Mouse (Mus musculus) CH12.LX (cell line): ENCODE results near the gene Sgip1. TPM values are rescaled to one million over a fixed set of nuclear protein-coding genes. Genes with fewer than 3 reads are reported as not detected.

Experiments
- DNase-seq: peaks from one replicate; pipeline ENCODE4 v3.0.0-alpha.2; 2013; ENCODE audit errors: extremely low read depth
- H3K27ac ChIP-seq: 2 replicates; pipeline ENCODE4 v1.5.1; 2012; ENCODE audit warnings: low read depth, mild to moderate bottlenecking, control low read depth, moderate library complexity; ENCODE audit not compliant: insufficient read depth
- H3K27me3 ChIP-seq: replicated peaks from 2 replicates; pipeline ENCODE3; 2012; ENCODE audit warnings: inconsistent platforms
- H3K36me3 ChIP-seq, 2 experiments: replicated peaks in 1 of 2; 2 replicates each; pipeline versions ENCODE3 to v1.6.1; 2012; ENCODE audit warnings: inconsistent platforms in 1 of 2, low read length in 1 of 2, mild to moderate bottlenecking in 1 of 2, mixed read lengths in 1 of 2, moderate library complexity in 1 of 2; ENCODE audit not compliant: control insufficient read depth in 1 of 2, insufficient read depth in 1 of 2
- H3K4me1 ChIP-seq, 2 experiments: 2 replicates each; pipeline ENCODE4 v1.6.1; 2012; ENCODE audit warnings: inconsistent platforms in 1 of 2, moderate library complexity in 1 of 2; ENCODE audit not compliant: insufficient read depth in 2 of 2, control insufficient read depth in 1 of 2
- H3K4me2 ChIP-seq: 2 replicates; pipeline ENCODE4 v1.6.1; 2012; ENCODE audit warnings: low read depth, mild to moderate bottlenecking, control low read depth; ENCODE audit not compliant: poor library complexity, insufficient read depth, severe bottlenecking
- H3K4me3 ChIP-seq, 3 experiments: fragments of 150-350 bp in 1 of 3; sonication (generic) in 1 of 3; replicated peaks in 1 of 3; 2 replicates each; pipeline versions ENCODE3 to v1.5.1; 2011 to 2012; ENCODE audit warnings: low read depth in 2 of 3, low read length in 2 of 3, mild to moderate bottlenecking in 2 of 3, moderate library complexity in 2 of 3, control low read depth in 1 of 3, improper control_type of control experiment in 1 of 3, inconsistent platforms in 1 of 3, mixed read lengths in 1 of 3; ENCODE audit not compliant: poor library complexity in 1 of 3
- H3K79me2 ChIP-seq: replicated peaks from 2 replicates; pipeline ENCODE4 v1.6.1; 2012; ENCODE audit warnings: mild to moderate bottlenecking, moderate library complexity; ENCODE audit not compliant: control insufficient read depth, poor library complexity, insufficient read depth, severe bottlenecking; ENCODE audit errors: extremely low read depth
- H3K9ac ChIP-seq: 2 replicates; pipeline ENCODE4 v1.6.1; 2012; ENCODE audit warnings: low read depth, mild to moderate bottlenecking, control low read depth, moderate library complexity; ENCODE audit not compliant: insufficient read depth
- H3K9me3 ChIP-seq: replicated peaks from 2 replicates; pipeline ENCODE3; 2012; ENCODE audit warnings: low read length, inconsistent platforms, mixed read lengths
- BHLHE40 ChIP-seq: IDR thresholded peaks from 2 replicates; pipeline ENCODE4 v1.6.1; 2011; ENCODE audit warnings: mild to moderate bottlenecking, low read depth, low read length, improper control_type of control experiment
- CHD1 ChIP-seq: IDR thresholded peaks from 2 replicates; pipeline ENCODE4 v1.6.1; 2012; ENCODE audit warnings: low read depth, low read length, improper control_type of control experiment, inconsistent platforms
- CHD2 ChIP-seq: IDR thresholded peaks from 2 replicates; pipeline ENCODE4 v1.6.1; 2011; ENCODE audit warnings: low read length, improper control_type of control experiment
- CTCF ChIP-seq, 2 experiments: IDR thresholded peaks in 1 of 2; conservative IDR thresholded peaks in 1 of 2; 2 replicates each; pipeline ENCODE4 v1.5.1; 2011 to 2012; ENCODE audit warnings: low read depth in 2 of 2, low read length in 2 of 2, improper control_type of control experiment in 1 of 2, inconsistent platforms in 1 of 2, mild to moderate bottlenecking in 1 of 2, moderate library complexity in 1 of 2
- E2F4 ChIP-seq: IDR thresholded peaks from 2 replicates; pipeline ENCODE4 v1.6.1; 2011; ENCODE audit warnings: low read depth, low read length, improper control_type of control experiment; ENCODE audit not compliant: insufficient replicate concordance
- ELF1 ChIP-seq: IDR thresholded peaks from 2 replicates; pipeline ENCODE4 v1.6.1; 2014; ENCODE audit warnings: low read depth, mild to moderate bottlenecking, inconsistent platforms, low read length, improper control_type of control experiment
- ETS1 ChIP-seq: conservative IDR thresholded peaks from 2 replicates; pipeline ENCODE4 v1.6.1; 2012; ENCODE audit warnings: low read depth, mild to moderate bottlenecking, inconsistent platforms, low read length, improper control_type of control experiment, moderate library complexity
- HCFC1 ChIP-seq: IDR thresholded peaks from 2 replicates; pipeline ENCODE4 v1.6.1; 2012; ENCODE audit warnings: low read depth, mild to moderate bottlenecking, inconsistent platforms, low read length, improper control_type of control experiment
- MAFK ChIP-seq: IDR thresholded peaks from 2 replicates; pipeline ENCODE4 v1.6.1; 2011; ENCODE audit warnings: low read length, improper control_type of control experiment; ENCODE audit not compliant: insufficient replicate concordance
- MEF2A ChIP-seq: IDR thresholded peaks from 2 replicates; pipeline ENCODE4 v1.6.1; 2014; ENCODE audit warnings: low read depth, mild to moderate bottlenecking, inconsistent platforms, low read length, improper control_type of control experiment, borderline replicate concordance
- NELFE ChIP-seq: IDR thresholded peaks from 2 replicates; pipeline ENCODE4 v1.6.1; 2011; ENCODE audit warnings: low read depth, low read length, improper control_type of control experiment
- PAX5 ChIP-seq: IDR thresholded peaks from 2 replicates; pipeline ENCODE4 v1.6.1; 2012; ENCODE audit warnings: low read length, inconsistent platforms, mixed read lengths
- TCF12 ChIP-seq: IDR thresholded peaks from 2 replicates; pipeline ENCODE4 v1.6.1; 2014; ENCODE audit warnings: low read depth, mild to moderate bottlenecking, inconsistent platforms, low read length, improper control_type of control experiment
- USF1 ChIP-seq: IDR thresholded peaks from 2 replicates; pipeline ENCODE4 v1.6.1; 2014; ENCODE audit warnings: low read depth, mild to moderate bottlenecking, inconsistent platforms, low read length, improper control_type of control experiment
- ZC3H11A ChIP-seq: IDR thresholded peaks from 2 replicates; pipeline ENCODE4 v1.6.1; 2012; ENCODE audit warnings: low read depth, mild to moderate bottlenecking, inconsistent platforms, low read length, improper control_type of control experiment
- ZNF384 ChIP-seq: IDR thresholded peaks from 2 replicates; pipeline ENCODE4 v1.6.1; 2012; ENCODE audit warnings: low read depth, low read length, improper control_type of control experiment, inconsistent platforms
- dilution Hi-C: fragments of 300-500 bp; cut with MboI; formaldehyde crosslinking; loops from 2 replicates; pipeline ENCODE4 v1.14.3; 2020; ENCODE audit warnings: low sequenced_read_pairs; ENCODE audit not compliant: extremely low pct_unique_long_range_greater_than_20kb, extremely low pct_ligation_motif_present
- in situ Hi-C: fragments of 300-500 bp; cut with MboI; formaldehyde crosslinking; loops from 3 replicates; pipeline ENCODE4 v1.14.3; 2019; ENCODE audit warnings: low sequenced_read_pairs, low pct_ligation_motif_present, low pct_unique_long_range_greater_than_20kb, mixed read lengths
- polyA plus RNA-seq: library from polyadenylated mRNA; unstranded; fragments of >175 nt; gene quantifications from 2 replicates; pipeline ENCODE4 v1.2.1, GENCODE M21; 2012; ENCODE audit warnings: low read depth; ENCODE audit not compliant: insufficient read length
- total RNA-seq, 2 experiments: library from RNA; depleted of rRNA; stranded (reverse); fragments of 300-350 nt in 1 of 2; fragments of >200 nt in 1 of 2; gene quantifications; 2 replicates each; pipeline ENCODE4 v1.2.3; 2012 to 2014

Gene Sgip1
- total and polyA plus RNA-seq, 3 experiments = 0.07 to 0.39 (median 0.21) TPM

DNA sequence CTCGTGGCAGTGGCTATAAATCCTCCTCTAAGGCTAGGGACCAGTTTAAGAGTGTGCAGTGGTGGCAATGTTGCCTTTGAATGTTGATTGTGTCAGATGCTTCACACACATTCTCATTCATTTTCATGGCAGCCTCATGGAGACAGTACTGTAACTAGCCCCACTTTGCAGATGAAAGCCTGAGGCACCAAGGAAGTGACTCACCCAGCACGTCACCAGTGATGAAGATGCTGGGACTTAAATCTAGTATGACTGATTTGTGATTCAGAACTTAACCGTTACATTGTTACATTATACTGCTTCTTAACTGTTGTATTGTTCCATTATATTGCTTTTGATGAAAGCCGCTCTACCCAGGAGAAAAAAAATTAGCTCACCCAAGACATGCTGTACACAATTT is 145.8 kb downstream of the Sgip1 start:
- in situ Hi-C loops (no loop called here), dilution Hi-C loops (no loop called here)
- DNase-seq = no peak

DNA sequence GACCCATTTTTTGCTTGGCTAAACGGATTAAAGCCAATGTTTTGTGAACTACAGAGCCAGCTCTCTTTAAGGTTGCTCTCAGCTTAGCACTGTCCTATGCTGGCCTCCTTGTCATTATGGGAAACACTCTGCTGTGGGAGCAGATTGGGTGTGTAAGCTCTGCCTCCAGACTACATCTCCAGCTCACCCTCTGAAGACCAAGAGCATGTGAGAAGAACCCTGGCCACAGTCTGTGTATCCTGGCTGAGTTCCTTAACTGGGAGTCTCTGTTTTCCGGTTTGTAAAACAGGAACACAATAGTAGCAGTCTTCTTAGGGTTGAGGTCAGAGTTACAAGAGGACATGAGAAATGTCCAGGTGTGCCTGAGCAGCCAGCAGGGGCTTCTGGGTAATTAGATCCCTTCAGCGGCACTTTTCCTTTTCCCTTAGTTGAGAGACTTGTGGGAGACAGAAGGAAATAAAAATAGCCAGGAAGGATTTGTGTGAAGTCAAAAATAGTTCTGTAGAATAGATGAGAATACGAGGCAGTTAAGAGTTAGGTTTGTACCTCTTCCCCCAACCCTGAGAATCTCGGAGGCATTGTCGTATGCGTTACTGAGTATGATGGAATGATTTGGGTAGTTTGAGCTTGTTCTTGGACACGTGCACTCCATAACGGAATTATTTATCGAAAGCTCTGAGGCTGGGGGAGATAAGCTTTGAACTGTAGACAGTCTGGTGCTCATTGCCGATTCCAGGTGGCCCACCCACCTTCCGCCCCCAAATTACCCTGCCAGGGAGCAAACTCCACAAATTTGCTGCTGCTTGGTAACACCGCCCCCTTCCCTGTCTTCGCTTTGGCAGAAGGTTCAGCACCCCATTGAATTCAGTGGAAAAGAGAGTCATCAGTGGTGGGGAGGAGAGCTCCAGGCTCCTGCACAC is 146.9 kb downstream of the Sgip1 start:
- no peak overlapping the region for H3K4me2 ChIP-seq
- in situ Hi-C loops = no loop called here
- H3K4me1 ChIP-seq = peaks cover 3 to 10% of the 10 kb centered on the region in 2 experiments; a peak in 3 of 4 replicates
- TF ChIP-seq MAFK = no peak
- TF ChIP-seq PAX5 = no peak
- TF ChIP-seq, all 38 proteins: peak for 0
- Histone ChIP-seq H3K9me3 (no peaks in the 10 kb centered on the region), H3K4me3 (no peak overlapping the region), H3K27ac (no peak overlapping the region), H3K27me3 (no peaks in the 10 kb centered on the region), H3K36me3 (no peaks in the 10 kb centered on the region), H3K79me2 (no peaks in the 10 kb centered on the region), H3K9ac (no peak overlapping the region)
- dilution Hi-C loops = no loop called here
- no peak for DNase-seq

More for the DNA sequence above, 145.8 kb downstream of the Sgip1 start:
- no peaks in the 10 kb centered on the region for H3K79me2 ChIP-seq
- no peaks in the 10 kb centered on the region for H3K9me3 ChIP-seq
- peaks cover 3 to 10% of the 10 kb centered on the region in 2 experiments; a peak in 3 of 4 replicates for H3K4me1 ChIP-seq
- H3K36me3 ChIP-seq = no peaks in the 10 kb centered on the region
- H3K9ac ChIP-seq = no peak overlapping the region
- H3K4me2 ChIP-seq = no peak overlapping the region
- no peak overlapping the region for H3K27ac ChIP-seq
- H3K4me3 ChIP-seq = no peak overlapping the region
- no peaks in the 10 kb centered on the region for H3K27me3 ChIP-seq
- TF ChIP-seq ZC3H11A = no peak
- TF ChIP-seq ELF1 = no peak
- TF ChIP-seq BHLHE40 = no peak
- TF ChIP-seq MEF2A = no peak
- TF ChIP-seq USF1 = no peak
- TF ChIP-seq PAX5 = no peak
- no peak for TF ChIP-seq E2F4
- no peak for TF ChIP-seq ZNF384
- no peak for TF ChIP-seq HCFC1
- no peak for TF ChIP-seq NELFE
- no peak for TF ChIP-seq CTCF (conservative IDR thresholded peaks at IDR 0.05 in 1 of 2, IDR thresholded peaks at IDR 0.05 in 1 of 2; ENCODE audit: low read depth in 2 of 2, low read length in 2 of 2)
- no peak for TF ChIP-seq ETS1
- TF ChIP-seq CHD2 = no peak
- no peak for TF ChIP-seq CHD1
- TF ChIP-seq TCF12 = no peak
